ENCODE assay signal across 14 mouse cellular contexts in the genomic region with DNA sequence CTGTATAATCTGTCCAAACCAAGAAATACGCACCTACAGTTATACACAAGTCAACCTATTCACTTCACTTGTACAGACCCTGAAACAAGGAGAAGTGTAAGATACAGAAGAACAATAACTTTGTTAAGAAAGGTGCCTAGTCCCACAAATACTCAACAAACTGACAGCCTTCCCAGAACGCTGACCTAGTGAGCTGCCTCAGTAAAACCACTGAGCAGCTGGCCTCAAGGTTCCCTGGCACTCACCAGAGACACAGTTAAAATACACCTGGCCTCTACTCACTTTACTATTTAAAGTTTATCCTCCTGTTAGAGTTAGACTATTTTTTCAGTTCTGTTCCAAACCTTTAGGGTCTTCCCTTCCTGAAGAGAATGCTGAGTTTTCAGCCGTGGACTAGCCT.
"Had no signal": no experiment of that assay in that cellular context is flagged by ENCODE, and none has a peak within 500 bp of the region (broad histone marks: within the 10 kb centered on the region; RNA-seq: fewer than 3 reads in every experiment).

No protein-coding gene starts in this region.

- ATAC-seq: midbrain, embryonic 16.5 days had no signal

- H3K4me1 ChIP-seq: neural tube, embryonic 12.5 days; stomach, embryonic 15.5 days had no signal

- H3K9me3 ChIP-seq: midbrain, embryonic 10.5 days; midbrain, embryonic 12.5 days; neural tube, embryonic 12.5 days; stomach, embryonic 15.5 days had no signal

- H3K4me2 ChIP-seq: lung, embryonic 14.5 days; midbrain, embryonic 12.5 days; neural tube, embryonic 12.5 days; stomach, embryonic 15.5 days had no signal

- H3K4me3 ChIP-seq: midbrain, embryonic 10.5 days; midbrain, embryonic 12.5 days; neural tube, embryonic 12.5 days; stomach, embryonic 15.5 days had no signal

- H3K27me3 ChIP-seq: midbrain, embryonic 12.5 days; neural tube, embryonic 12.5 days; stomach, embryonic 15.5 days had no signal

- DNase-seq: lung, adult 18-20 months; lung, embryonic 14.5 days; lung, postnatal 10 days; midbrain, embryonic 14.5 days; right cerebral cortex, postnatal 14 days; thymus, adult 2 months; thymus, postnatal 25 days; thymus, postnatal 4 days had no signal

- H3K9ac ChIP-seq: lung, embryonic 14.5 days; midbrain, embryonic 12.5 days; neural tube, embryonic 12.5 days; stomach, embryonic 15.5 days had no signal

- H3K27ac ChIP-seq: midbrain, embryonic 10.5 days; midbrain, embryonic 12.5 days; neural tube, embryonic 12.5 days; stomach, embryonic 15.5 days; stomach, postnatal 0 days had no signal
